Mouse (Mus musculus): ENCODE data around the gene Clstn2.

GRCm38 (mm10) chr9:97831216-97831615, 201.8 kb downstream of the Clstn2 start:
- TF ChIP-seq CTCF (IDR thresholded peaks at IDR 0.05; ENCODE audit: borderline replicate concordance, insufficient read depth, low read depth, low read length): no peak
- TF ChIP-seq POLR2A (IDR thresholded peaks at IDR 0.05; ENCODE audit: borderline replicate concordance, insufficient read depth, low read length): no peak

Measured in cerebellum, adult 2 months (tissue).